Mouse (Mus musculus): ENCODE measurements around the gene Olfr102. TPM values are rescaled to one million over a fixed set of nuclear protein-coding genes. Genes with fewer than 3 reads are reported as not detected.

Gene Olfr102
- not detected in 2 replicates for polyA plus RNA-seq (2014; fragmentation: Nextera tagmentation; extraction: Ambion mirVana)

DNA sequence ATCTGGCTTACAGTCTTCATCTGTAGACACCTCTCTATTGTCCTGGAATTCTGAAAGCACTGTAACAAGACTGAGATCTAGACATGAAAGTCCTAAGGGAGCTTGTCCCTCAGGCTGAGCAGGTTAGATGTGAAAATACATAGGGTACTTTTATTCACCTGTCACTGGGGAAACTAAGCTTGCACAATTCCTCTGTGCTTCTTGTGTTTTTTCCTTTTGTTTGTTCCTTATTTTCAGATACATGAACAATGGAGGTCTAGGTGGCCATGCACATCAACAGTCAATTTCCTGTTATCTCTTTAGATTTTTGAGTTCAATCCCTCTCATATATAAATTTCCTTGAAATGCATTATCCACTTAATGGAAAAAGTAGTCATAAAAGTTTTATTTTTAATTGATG, at the start of gene Olfr102:
Gene Olfr102, minus strand, starts transcription at position 101 of the 400 bp plus-strand sequence.
- no peaks in the 10 kb centered on the region for H3K36me3 ChIP-seq (ENCODE audit: control insufficient read depth, insufficient read depth, low read length)
- H3K9ac ChIP-seq (ENCODE audit: low read length): no peak within 1 kb of the TSS
- no peak within 1 kb of the TSS for H3K27ac ChIP-seq (replicated peaks in 1 of 2; ENCODE audit: control insufficient read depth in 1 of 2, insufficient read depth in 1 of 2, low read depth in 2 of 2, low read length in 2 of 2)
- no peak for ATAC-seq (ENCODE audit: insufficient number of reproducible peaks, insufficient read depth, low FRiP score, low read depth)
- peaks cover 10% of the 10 kb centered on the region; the same call in 1 of the 2 replicates for H3K9me3 ChIP-seq (ENCODE audit: control insufficient read depth, low read length)
- no peak within 1 kb of the TSS for H3K4me2 ChIP-seq (ENCODE audit: low read length)
- H3K27me3 ChIP-seq (ENCODE audit: control insufficient read depth, insufficient read depth, low read length): no peaks in the 10 kb centered on the region
- no peak within 1 kb of the TSS for H3K4me3 ChIP-seq (ENCODE audit: control insufficient read depth in 1 of 2, insufficient read depth in 1 of 2, low read depth in 1 of 2, low read length in 2 of 2)
- no peaks in the 10 kb centered on the region for H3K4me1 ChIP-seq (ENCODE audit: control insufficient read depth in 2 of 2, insufficient read depth in 2 of 2, low read length in 2 of 2)

DNA sequence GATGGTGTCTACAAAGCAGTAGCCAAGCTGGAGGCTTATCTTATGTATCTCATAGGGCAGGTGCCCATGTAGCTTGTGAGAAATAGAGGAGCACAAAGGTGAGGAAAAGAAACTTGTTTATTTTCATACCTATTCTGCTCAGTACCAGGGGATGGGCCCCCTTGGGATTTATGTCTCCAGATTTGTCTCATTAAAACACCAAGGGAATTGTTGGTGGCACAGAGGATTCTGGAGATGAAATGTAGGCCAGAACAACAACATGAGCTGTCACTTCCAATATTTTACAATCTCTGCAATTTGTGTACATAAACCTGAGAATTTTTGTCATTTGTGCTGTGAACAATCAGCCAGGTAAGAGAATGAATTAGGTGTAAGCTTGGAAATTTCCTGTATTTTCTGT, 42.4 kb upstream of the Olfr102 start, which contains the start of gene Olfr104-ps:
Gene Olfr104-ps, plus strand, starts transcription at position 301 of the 400 bp plus-strand sequence.
- Histone ChIP-seq H3K4me1 (ENCODE audit: control insufficient read depth in 2 of 2, insufficient read depth in 2 of 2, low read length in 2 of 2) (no peaks in the 10 kb centered on the region), H3K9me3 (ENCODE audit: control insufficient read depth, low read length) (no peaks in the 10 kb centered on the region), H3K27ac (replicated peaks in 1 of 2; ENCODE audit: control insufficient read depth in 1 of 2, insufficient read depth in 1 of 2, low read depth in 2 of 2, low read length in 2 of 2) (no peak within 1 kb of the TSS), H3K27me3 (ENCODE audit: control insufficient read depth, insufficient read depth, low read length) (no peaks in the 10 kb centered on the region), H3K9ac (ENCODE audit: low read length) (no peak within 1 kb of the TSS), H3K4me3 (ENCODE audit: control insufficient read depth in 1 of 2, insufficient read depth in 1 of 2, low read depth in 1 of 2, low read length in 2 of 2) (no peak within 1 kb of the TSS), H3K4me2 (ENCODE audit: low read length) (no peak within 1 kb of the TSS), H3K36me3 (ENCODE audit: control insufficient read depth, insufficient read depth, low read length) (no peaks in the 10 kb centered on the region)
- no peak for ATAC-seq (ENCODE audit: insufficient number of reproducible peaks, insufficient read depth, low FRiP score, low read depth)

DNA sequence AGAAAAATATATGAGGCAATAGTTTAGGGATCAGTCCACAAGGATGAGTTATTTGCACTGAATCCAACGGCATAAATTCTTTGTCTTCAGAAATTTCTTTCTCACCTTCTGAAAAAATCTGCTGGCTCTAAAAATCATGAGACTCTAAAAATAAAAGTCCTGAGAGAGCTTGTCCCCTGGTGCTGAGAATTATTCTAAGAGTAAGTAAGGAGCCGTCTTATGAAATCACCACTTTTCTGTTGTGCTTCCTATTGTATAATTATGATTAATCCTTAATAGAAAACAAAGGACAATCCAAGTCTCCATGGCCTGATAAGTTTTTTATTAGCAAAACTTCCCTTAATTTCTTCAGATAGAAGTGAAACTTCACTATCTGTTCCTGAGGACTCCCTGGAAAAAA, 22.7 kb upstream of the Olfr102 start, which contains the start of gene Olfr103:
Gene Olfr103, minus strand, starts transcription at position 101 of the 400 bp plus-strand sequence.
- H3K36me3 ChIP-seq (ENCODE audit: control insufficient read depth, insufficient read depth, low read length): no peaks in the 10 kb centered on the region
- no peak within 1 kb of the TSS for H3K27ac ChIP-seq (replicated peaks in 1 of 2; ENCODE audit: control insufficient read depth in 1 of 2, insufficient read depth in 1 of 2, low read depth in 2 of 2, low read length in 2 of 2)
- no peak within 1 kb of the TSS for H3K9ac ChIP-seq (ENCODE audit: low read length)
- H3K9me3 ChIP-seq (ENCODE audit: control insufficient read depth, low read length): 0 out of 2 replicates have a peak, but pooled peaks cover 2% of the 10 kb centered on the region
- no peak for ATAC-seq (ENCODE audit: insufficient number of reproducible peaks, insufficient read depth, low FRiP score, low read depth)
- WGBS: 80% methylated on average over 2 of the region's 2 CpGs
- H3K4me3 ChIP-seq (ENCODE audit: control insufficient read depth in 1 of 2, insufficient read depth in 1 of 2, low read depth in 1 of 2, low read length in 2 of 2): no peak within 1 kb of the TSS
- no peaks in the 10 kb centered on the region for H3K27me3 ChIP-seq (ENCODE audit: control insufficient read depth, insufficient read depth, low read length)
- H3K4me2 ChIP-seq (ENCODE audit: low read length): no peak within 1 kb of the TSS
- no peaks in the 10 kb centered on the region for H3K4me1 ChIP-seq (ENCODE audit: control insufficient read depth in 2 of 2, insufficient read depth in 2 of 2, low read length in 2 of 2)

DNA sequence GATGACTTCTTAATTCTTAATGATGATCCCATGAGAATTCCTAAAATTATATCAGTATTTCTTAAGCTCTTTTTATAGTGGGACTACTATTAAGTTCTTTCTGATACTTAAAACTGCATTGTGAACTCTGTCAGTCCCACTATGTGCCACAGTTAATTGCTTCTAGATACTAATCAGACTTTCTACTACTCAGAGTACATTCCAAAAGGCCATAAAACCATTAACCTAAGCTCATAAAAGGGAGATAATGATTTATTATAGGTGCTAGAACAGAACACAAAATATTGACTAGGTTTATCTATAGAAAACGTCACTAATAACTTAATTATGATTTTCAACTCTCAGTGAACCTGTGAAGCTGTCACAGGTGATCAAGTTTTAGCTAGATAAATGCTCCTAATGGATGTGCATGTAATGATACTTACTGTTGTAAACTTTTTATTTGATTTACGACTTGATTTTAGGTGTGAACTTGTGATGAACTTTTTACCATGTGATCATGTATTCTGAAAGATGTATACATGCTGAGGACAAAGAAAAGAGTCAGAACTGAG, 6.6 kb downstream of the Olfr102 start:
- Histone ChIP-seq H3K4me1 (ENCODE audit: control insufficient read depth in 2 of 2, insufficient read depth in 2 of 2, low read length in 2 of 2) (no peaks in the 10 kb centered on the region), H3K27ac (replicated peaks in 1 of 2; ENCODE audit: control insufficient read depth in 1 of 2, insufficient read depth in 1 of 2, low read depth in 2 of 2, low read length in 2 of 2) (no peak overlapping the region), H3K9me3 (ENCODE audit: control insufficient read depth, low read length) (no peaks in the 10 kb centered on the region), H3K4me2 (ENCODE audit: low read length) (no peak overlapping the region), H3K4me3 (ENCODE audit: control insufficient read depth in 1 of 2, insufficient read depth in 1 of 2, low read depth in 1 of 2, low read length in 2 of 2) (no peak overlapping the region), H3K27me3 (ENCODE audit: control insufficient read depth, insufficient read depth, low read length) (no peaks in the 10 kb centered on the region), H3K36me3 (ENCODE audit: control insufficient read depth, insufficient read depth, low read length) (no peaks in the 10 kb centered on the region), H3K9ac (ENCODE audit: low read length) (no peak overlapping the region)
- ATAC-seq (ENCODE audit: insufficient number of reproducible peaks, insufficient read depth, low FRiP score, low read depth): no peak
- 47% methylated on average over 2 of the region's 2 CpGs for WGBS

DNA sequence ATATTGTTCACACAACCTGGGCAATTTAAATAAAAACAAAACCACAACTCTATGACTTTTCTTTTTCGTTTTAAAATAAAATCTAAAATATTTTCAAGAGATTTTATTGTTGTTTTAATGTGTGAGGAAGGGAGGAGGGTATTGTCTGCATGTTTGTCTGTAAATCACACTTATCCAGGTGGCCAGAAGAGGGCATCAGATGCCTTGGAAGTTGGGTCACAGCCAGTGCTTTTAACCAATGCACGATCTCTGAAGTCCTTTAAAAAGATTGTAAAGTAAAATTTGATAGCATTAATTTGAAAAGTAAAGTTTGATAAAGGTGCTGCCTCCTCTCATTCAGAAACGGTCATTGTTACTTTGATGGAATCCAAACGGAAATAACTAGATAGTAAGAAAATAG, 8.4 kb downstream of the Olfr102 start:
- Histone ChIP-seq H3K9ac (ENCODE audit: low read length) (no peak overlapping the region), H3K4me1 (ENCODE audit: control insufficient read depth in 2 of 2, insufficient read depth in 2 of 2, low read length in 2 of 2) (no peaks in the 10 kb centered on the region), H3K27me3 (ENCODE audit: control insufficient read depth, insufficient read depth, low read length) (no peaks in the 10 kb centered on the region), H3K36me3 (ENCODE audit: control insufficient read depth, insufficient read depth, low read length) (no peaks in the 10 kb centered on the region), H3K4me2 (ENCODE audit: low read length) (no peak overlapping the region), H3K9me3 (ENCODE audit: control insufficient read depth, low read length) (no peaks in the 10 kb centered on the region), H3K27ac (replicated peaks in 1 of 2; ENCODE audit: control insufficient read depth in 1 of 2, insufficient read depth in 1 of 2, low read depth in 2 of 2, low read length in 2 of 2) (no peak overlapping the region), H3K4me3 (ENCODE audit: control insufficient read depth in 1 of 2, insufficient read depth in 1 of 2, low read depth in 1 of 2, low read length in 2 of 2) (no peak overlapping the region)
- WGBS: 35% methylated on average over 4 of the region's 4 CpGs
- ATAC-seq (ENCODE audit: insufficient number of reproducible peaks, insufficient read depth, low FRiP score, low read depth): no peak

DNA sequence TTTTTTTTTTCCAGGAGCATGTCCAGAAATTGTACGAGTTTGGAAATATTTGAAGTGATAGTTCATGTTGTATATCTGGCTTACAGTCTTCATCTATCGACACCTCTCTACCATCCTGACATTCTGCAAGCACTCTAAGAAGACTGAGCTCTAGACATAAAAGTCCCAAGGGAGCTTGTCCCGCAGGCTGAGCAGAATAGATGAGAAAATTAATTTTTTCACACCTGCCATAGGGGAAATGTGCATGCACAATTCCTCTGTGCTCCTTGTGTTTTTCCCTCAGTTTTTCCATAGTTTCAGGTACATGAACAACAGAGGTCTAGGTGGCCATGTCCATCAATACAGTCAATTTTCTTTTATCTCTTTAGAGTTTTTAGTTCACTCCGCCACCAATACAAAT, 12.6 kb downstream of the Olfr102 start, which contains the start of gene Olfr101:
Gene Olfr101, minus strand, starts transcription at position 101 of the 400 bp plus-strand sequence.
- H3K27ac ChIP-seq (replicated peaks in 1 of 2; ENCODE audit: control insufficient read depth in 1 of 2, insufficient read depth in 1 of 2, low read depth in 2 of 2, low read length in 2 of 2): no peak within 1 kb of the TSS
- H3K4me1 ChIP-seq (ENCODE audit: control insufficient read depth in 2 of 2, insufficient read depth in 2 of 2, low read length in 2 of 2): no peaks in the 10 kb centered on the region
- WGBS: 66% methylated on average over 4 of the region's 4 CpGs

DNA sequence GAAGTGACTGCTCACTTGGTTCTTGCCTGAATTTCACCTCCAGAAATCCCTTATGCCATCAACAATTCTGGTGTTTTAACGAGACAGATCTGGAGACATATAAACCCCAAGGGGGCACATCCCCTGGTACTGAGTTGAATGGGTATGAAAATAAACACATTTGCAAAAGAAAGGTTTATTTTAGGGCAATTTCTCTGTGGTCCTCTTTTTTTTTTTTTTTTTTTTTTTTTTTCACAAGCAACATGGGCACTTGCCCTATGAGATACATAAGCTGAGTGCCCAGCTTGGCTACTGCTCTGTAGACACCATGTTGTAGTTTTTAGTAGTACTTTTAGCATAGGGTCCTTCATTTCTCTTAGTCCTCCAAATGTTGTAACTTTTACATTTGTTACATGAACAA, 33.5 kb downstream of the Olfr102 start, which contains the start of gene Olfr99:
Gene Olfr99, minus strand, starts transcription at position 101 of the 400 bp plus-strand sequence.
- H3K4me3 ChIP-seq (ENCODE audit: control insufficient read depth in 1 of 2, insufficient read depth in 1 of 2, low read depth in 1 of 2, low read length in 2 of 2): no peak within 1 kb of the TSS
- H3K27me3 ChIP-seq (ENCODE audit: control insufficient read depth, insufficient read depth, low read length): no peaks in the 10 kb centered on the region
- no peak within 1 kb of the TSS for H3K27ac ChIP-seq (replicated peaks in 1 of 2; ENCODE audit: control insufficient read depth in 1 of 2, insufficient read depth in 1 of 2, low read depth in 2 of 2, low read length in 2 of 2)
- WGBS: 50% methylated on average over 1 of the region's 1 CpGs
- no peak within 1 kb of the TSS for H3K9ac ChIP-seq (ENCODE audit: low read length)
- H3K9me3 ChIP-seq (ENCODE audit: control insufficient read depth, low read length): no peaks in the 10 kb centered on the region
- no peak for ATAC-seq (ENCODE audit: insufficient number of reproducible peaks, insufficient read depth, low FRiP score, low read depth)
- H3K4me2 ChIP-seq (ENCODE audit: low read length): no peak within 1 kb of the TSS
- H3K4me1 ChIP-seq (ENCODE audit: control insufficient read depth in 2 of 2, insufficient read depth in 2 of 2, low read length in 2 of 2): no peaks in the 10 kb centered on the region
- no peaks in the 10 kb centered on the region for H3K36me3 ChIP-seq (ENCODE audit: control insufficient read depth, insufficient read depth, low read length)

More for the DNA sequence above, 12.6 kb downstream of the Olfr102 start, which contains the start of gene Olfr101:
- no peak for ATAC-seq (ENCODE audit: insufficient number of reproducible peaks, insufficient read depth, low FRiP score, low read depth)
- H3K4me3 ChIP-seq (ENCODE audit: control insufficient read depth in 1 of 2, insufficient read depth in 1 of 2, low read depth in 1 of 2, low read length in 2 of 2): no peak within 1 kb of the TSS
- no peaks in the 10 kb centered on the region for H3K9me3 ChIP-seq (ENCODE audit: control insufficient read depth, low read length)
- no peaks in the 10 kb centered on the region for H3K36me3 ChIP-seq (ENCODE audit: control insufficient read depth, insufficient read depth, low read length)
- H3K9ac ChIP-seq (ENCODE audit: low read length): no peak within 1 kb of the TSS
- no peak within 1 kb of the TSS for H3K4me2 ChIP-seq (ENCODE audit: low read length)
- H3K27me3 ChIP-seq (ENCODE audit: control insufficient read depth, insufficient read depth, low read length): no peaks in the 10 kb centered on the region

DNA sequence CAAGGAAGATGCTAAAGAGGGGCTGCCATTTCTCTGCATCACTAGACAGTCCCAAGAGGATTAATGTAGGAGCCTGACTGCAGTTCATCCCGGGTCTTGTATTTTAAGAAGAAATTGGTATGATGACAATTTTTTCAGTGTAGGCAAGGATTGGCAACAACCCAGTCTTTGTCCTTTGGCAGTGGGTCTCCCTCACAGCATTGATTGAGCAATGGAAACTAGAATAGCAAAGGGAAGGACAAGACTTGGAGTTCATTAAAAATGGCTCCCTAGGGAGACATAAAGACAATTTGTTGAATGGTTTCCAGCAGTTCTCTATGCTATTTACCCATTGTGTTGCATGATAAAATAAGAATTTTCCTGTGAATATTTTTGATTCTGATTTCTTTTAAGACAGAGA, 36.5 kb downstream of the Olfr102 start:
- no peak overlapping the region for H3K4me2 ChIP-seq (ENCODE audit: low read length)
- no peaks in the 10 kb centered on the region for H3K27me3 ChIP-seq (ENCODE audit: control insufficient read depth, insufficient read depth, low read length)
- H3K27ac ChIP-seq (replicated peaks in 1 of 2; ENCODE audit: control insufficient read depth in 1 of 2, insufficient read depth in 1 of 2, low read depth in 2 of 2, low read length in 2 of 2): no peak overlapping the region
- WGBS: 70% methylated on average over 1 of the region's 1 CpGs
- H3K9me3 ChIP-seq (ENCODE audit: control insufficient read depth, low read length): no peaks in the 10 kb centered on the region
- ATAC-seq (ENCODE audit: insufficient number of reproducible peaks, insufficient read depth, low FRiP score, low read depth): no peak
- H3K36me3 ChIP-seq (ENCODE audit: control insufficient read depth, insufficient read depth, low read length): no peaks in the 10 kb centered on the region
- H3K9ac ChIP-seq (ENCODE audit: low read length): no peak overlapping the region
- no peak overlapping the region for H3K4me3 ChIP-seq (ENCODE audit: control insufficient read depth in 1 of 2, insufficient read depth in 1 of 2, low read depth in 1 of 2, low read length in 2 of 2)
- no peaks in the 10 kb centered on the region for H3K4me1 ChIP-seq (ENCODE audit: control insufficient read depth in 2 of 2, insufficient read depth in 2 of 2, low read length in 2 of 2)
